Mouse (Mus musculus): Measurements from ENCODE around the gene Agr2.

Gene Agr2

DNA sequence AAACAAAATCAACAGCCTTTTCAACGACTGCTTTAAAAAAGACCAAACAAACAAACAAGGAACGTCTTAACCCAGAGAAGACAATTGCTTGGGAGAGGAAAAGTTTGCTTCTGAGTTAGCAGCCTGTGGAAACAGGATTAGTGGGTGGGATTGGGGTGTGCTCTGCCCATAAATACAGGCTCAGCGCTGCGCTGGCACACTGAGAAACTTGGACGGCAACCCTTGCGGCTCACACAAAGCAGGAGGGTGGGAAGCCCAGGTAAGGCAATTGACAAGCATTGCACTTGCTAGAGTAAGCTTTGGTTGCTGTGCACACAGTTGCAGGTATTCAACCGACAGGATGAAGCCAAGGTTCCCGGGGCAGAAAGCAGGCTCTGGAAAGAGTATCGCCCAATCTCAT lies at the start of gene Agr2:
Agr2 (plus strand) TSS at position 197 of the 400 bp plus-strand sequence.
- no peak for DNase-seq (ENCODE audit: low spot score)

DNA sequence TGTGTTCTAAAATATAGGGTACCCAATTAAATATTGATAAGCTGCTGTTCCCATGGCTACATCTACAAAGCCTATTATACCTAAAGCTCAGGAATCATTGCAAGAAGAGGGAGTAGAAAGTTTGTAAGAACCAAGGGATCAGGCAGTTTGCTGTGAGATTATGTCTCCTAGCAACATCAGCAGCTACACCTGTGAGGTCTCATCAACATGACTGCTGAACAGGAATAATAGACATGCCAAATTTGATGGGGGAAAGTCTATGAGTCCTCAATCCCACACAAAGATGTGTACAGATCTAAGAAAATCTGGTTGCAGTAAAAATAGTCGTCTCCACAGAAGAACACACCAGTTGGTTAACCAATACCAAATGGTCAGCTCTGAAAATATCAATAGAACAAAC lies 41.0 kb upstream of the Agr2 start:
- DNase-seq (ENCODE audit: low spot score), result no peak

DNA sequence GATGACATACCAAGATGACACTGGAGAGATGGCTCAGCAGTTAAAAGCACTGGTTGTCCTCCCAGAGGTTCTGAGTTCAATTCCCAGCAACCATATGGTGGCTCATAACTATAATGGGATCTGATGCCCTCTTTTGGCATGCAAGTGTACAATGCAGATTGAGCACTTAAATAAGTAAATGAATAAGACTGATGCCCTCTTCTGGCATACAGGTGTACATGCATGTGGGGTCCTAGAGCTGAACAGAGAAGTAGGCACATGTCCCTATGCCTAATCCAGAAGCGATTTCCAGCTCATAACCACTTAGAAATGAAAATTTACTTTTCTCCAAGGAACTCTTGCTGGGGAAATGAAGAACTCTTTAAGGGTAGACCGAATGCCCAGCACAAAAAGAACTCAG lies 35.5 kb upstream of the Agr2 start:
- no peak for DNase-seq (ENCODE audit: low spot score)

DNA sequence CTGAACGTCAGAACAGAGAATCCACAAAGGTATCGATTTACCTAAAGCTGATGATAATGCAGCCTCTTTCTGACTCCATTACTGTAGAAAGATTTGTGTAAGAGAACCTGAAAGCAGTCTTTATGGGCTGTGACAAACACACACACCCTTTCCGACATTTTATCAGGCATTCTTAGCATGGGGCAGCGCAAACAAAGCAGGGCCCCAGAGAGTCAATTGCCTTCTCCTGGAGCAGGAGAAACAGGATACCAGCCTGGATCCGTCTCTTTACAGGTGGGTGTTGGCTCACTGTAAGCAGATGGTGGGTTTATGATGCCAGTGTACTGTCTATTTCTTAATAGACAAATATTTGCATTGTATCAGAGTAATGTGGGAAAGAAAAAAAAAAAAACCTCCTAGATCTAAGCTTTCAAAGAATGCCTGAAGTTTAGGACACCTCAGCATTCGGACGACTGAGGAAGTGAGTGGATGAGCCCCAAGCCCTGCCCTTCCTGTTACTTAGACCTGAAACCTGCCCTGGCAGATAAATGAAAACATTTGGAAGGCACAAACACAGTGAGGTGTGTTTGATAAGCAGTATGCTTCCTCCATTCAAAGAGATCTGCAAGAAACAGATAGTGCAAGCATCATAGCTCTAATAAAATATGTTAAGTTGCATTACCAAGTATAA lies 26.5 kb upstream of the Agr2 start:
- DNase-seq (ENCODE audit: low spot score), result no peak

DNA sequence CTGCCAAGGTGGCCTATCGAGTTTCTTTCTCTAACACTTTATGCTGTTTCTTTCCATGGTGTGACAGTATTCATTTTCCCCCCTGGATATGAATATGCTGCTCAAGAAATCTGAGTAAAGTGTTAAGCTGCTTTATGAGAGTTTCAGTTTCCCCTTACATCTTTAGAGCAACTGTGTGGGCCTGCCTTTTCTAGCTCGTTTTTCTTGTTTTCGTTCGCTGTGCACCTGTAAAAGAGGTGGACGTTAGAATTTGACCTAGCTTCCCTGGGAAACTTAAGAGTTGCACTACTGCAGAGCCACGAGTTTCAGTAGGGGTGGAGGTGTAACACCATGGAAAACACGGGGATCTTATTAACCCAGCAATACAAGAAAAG lies 26.0 kb upstream of the Agr2 start:
- no peak for DNase-seq (ENCODE audit: low spot score)

DNA sequence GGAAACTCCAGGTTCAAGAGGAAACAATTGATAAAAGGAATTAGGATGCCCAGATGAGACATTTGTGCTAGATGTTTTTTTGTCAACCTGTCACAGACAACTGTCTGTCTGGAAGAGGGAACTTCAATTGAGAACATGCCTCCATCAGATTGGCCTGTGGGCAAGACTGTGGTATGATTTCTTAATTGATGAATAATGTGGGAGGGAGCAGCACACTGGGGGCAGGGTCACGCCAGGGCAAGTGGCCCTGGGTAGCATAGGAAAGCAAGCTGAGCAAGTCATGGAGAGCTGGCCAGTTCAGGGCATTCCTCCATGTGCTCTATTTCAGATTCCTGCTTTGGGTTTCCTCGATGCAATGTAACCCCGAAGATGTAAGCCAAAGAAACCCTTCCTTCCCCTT lies 16.8 kb upstream of the Agr2 start:
- no peak for DNase-seq (ENCODE audit: low spot score)

DNA sequence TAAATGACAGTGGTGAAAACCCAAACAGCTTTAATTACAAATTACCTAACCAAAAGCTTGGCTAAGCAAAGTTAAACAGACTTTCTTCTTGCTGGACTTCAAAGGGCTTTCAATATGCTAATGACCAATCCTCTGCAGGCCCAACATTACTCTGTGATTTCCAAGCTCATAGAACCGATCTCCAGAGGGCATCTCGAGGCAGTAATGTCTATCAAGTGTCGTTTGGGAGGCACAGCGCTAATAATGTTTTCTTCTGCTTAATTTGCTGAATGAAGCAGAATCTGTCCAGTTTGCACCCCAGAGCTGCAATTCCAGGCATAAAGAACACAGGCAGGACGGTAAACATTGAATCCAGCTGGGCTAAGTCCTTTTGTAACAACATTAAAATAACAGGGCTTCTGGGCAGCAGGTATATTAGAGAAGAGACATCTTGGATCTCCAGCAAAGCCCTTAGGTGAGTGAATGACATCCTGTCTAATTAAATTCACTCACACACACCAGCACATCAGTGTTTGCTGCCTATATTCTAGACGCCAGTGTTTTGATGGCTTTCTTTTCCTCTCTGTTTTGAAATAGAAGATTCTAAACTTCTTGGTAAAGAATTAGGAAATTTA lies 15.0 kb upstream of the Agr2 start:
- DNase-seq (ENCODE audit: low spot score), result no peak

DNA sequence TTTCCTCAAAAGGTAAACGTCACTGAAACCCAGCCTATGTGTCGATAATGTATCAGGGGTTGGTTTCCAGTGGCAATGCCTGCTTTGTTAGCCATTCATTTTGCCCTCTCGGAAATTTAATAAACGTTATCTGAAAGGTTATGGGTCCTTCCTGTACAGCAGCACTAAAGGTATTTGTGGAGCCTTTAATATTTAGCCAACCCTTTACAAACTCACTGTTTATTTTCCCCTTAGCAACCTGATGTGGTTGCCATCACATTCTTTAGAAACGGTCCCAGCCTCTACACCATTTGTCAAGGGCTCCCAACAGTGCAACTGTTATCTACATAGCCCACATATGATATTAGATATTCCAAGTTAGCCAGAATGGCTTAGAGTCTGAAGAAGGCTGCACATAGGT lies 13.1 kb upstream of the Agr2 start:
- DNase-seq (ENCODE audit: low spot score), result no peak

DNA sequence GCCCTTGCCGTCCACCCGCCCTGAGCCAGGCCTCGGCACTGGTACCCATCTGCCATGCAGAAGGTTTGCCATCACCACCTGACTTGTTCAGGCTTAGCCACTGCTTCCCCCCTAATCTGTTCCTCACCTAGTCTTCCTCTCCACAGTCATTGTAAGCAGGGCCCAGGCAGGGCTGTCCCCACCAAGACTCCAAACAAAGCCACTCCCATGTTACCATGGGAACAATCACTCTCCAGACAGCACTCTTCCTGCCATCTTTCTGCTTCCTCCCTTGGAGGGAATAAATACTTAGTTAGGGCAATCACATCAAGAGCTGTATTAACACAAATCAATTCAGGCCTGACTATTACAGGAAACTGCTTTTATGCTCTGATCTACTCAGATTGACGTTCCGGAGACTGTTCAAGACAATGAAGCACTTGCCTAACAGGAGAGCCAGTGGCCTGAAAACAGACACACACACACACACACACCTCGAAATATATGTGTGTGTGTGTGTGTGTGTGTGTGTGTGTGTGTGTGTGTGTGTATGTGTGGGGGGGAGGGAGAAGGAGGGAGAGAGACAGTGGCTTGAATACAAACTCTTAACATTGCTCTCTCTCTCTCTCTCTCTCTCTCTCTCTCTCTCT lies 10.9 kb upstream of the Agr2 start:
- DNase-seq (ENCODE audit: low spot score), result no peak

DNA sequence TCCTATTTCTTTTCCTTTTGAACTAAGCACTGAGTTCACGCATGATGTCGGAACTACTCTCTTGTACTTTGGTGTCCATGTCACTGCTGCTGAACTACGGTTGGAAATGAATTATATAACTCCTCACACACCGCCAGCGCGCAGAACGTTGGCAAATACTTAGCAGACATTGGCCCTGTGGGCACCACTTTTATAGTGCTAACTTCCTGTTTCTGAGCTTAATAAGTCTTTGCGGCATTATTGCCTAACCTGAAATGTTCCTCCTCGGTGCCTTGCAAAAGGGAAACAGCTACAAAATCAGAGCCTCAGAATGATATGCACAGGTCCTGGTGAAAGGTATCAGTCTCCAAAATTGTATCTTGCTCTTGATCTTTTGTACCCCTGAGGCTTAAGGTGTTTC lies 9.2 kb upstream of the Agr2 start:
- DNase-seq (ENCODE audit: low spot score), result no peak

DNA sequence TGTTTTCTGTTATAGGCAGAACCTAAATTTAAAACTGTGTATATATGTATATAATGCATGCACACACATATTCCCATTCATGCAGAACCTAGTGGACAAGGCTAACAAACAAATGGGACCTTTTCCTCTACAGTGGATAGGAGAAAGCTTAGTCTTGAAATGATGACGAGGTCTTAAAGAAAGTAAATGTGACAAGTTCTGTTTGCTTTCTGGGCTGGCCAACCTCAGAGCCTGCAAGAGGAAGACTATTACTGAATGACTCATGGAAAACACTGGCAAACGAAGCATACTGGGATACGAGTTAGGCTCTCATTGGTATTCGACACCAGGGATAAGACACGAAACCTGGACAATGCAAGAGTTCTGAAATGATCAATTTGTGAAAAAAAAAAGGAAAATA lies 8.0 kb upstream of the Agr2 start:
- no peak for DNase-seq (ENCODE audit: low spot score)

DNA sequence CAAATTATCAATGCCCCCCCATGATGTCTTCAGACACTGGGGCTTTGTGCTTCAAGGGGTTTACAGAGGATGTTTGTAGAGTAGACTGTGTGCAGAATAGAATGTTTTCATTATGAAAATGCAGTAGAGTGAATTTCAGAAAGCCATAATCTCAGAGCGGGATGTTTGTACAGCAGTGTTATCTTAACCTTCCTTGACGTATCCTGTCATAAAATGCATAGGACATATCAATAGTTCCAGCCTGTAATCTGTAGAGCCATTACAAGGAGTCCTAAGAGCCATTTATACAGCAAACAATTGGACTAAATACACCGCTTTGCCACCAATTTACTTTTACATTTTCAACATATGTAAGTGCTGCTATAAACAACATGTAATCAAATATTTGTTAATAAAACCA lies 876 bp downstream of the Agr2 start:
- no peak for DNase-seq (ENCODE audit: low spot score)

DNA sequence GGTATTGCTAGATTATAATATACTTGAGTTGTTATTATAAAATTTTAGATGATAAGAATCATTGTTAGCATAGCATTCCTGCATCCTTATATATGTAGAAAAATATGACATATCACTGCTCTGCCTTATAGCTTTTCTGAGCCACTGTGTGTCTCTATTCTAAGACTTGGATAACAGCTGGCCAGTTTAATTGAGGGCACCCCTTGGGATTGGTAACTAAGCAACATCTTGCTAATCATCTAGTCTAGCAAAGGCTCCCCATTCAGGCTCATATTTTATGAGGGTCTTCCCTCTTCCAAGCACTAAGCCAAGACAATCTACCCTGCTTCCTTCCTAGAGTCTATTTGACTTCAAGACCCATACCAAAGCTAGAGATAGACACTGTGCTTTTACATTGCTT lies 1.4 kb downstream of the Agr2 start:
- DNase-seq (ENCODE audit: low spot score), result no peak

DNA sequence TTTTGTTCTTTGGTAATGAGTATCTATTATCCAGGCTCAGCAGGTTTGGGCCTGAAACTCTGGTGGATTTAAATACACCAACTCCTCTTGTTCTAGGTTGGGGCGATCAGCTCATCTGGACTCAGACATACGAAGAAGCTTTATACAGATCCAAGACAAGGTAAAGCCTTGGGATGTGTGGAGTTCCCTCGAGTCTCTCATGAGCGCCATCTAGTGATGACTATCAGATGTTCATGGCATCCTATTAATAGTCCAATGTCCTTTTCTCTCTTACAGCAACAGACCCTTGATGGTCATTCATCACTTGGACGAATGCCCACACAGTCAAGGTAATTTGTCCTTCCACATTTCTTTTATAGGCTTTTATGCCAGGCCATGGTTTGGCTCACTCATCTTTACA lies 3.1 kb downstream of the Agr2 start:
- DNase-seq (ENCODE audit: low spot score), result peak; percentile 4

DNA sequence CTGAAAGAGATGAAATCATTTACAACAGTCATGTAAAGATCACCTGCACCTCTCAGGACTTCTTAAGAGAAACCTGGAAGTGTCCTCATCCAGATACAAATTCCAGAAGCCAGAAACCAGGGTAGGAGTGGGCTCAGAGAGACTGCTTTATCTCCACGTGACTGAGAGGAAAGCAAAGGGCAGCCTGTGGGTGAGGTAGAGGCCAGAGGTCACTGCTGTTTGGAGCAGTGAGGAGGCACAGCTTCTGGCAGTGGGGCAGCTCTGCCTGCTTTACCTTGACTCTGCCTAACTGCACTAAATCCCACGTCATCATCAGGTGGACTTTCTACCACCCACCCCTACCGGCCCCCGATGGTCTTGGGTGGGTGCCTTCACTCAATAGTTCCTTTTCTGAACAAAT lies 12.0 kb downstream of the Agr2 start:
- DNase-seq (ENCODE audit: low spot score), result no peak

DNA sequence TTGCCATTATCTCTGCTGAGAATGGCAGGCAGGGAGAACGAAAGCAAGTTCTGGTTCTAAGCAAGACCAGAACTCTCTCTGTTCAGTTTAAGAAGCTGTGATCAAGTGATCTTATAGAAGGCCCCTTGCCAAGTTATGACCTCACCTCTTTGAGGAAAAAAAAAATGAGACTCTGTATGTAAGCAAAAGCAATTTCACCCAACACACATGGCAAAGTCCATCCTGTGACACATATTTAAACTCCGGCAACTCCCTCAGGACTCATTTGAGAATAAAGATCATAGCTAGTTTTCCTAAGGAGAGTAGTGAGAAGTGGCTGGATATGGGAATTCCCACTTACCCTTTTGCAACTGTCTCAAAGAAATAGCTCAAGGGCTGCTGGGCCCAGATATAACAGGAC lies 14.9 kb downstream of the Agr2 start:
- DNase-seq (ENCODE audit: low spot score), result peak; percentile 6

DNA sequence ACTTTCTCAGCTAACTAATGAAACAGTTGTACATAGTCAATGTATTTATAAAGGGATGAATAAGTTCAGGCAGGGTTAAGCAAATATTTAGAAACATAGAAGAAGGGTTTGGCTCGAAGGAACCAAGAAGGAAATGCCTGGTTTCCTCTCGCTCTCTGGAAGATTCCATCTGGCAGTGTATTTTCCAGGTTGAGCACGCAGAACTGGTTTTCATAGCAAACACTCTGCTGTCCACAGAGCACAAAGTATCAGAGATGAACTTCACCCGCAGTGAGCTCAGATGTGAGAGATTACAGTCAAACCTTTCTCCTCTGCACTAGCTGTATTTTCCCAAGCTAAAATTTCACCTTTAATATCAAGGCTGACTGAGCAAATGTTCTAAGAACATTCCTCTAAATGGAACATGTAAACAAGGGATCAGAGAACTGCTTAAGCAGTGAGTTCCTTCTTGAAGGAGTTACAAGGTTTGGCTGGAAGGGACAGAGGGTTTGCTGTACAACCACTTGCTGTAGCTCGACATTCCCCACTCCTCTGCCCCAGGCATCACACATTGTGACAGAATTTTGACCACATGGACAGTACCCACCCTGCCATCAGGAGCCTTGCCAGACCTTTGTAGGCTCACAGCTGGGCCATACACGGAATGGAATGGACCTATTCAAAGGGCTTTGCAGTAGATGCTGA lies 15.8 kb downstream of the Agr2 start:
- DNase-seq (ENCODE audit: low spot score), result no peak

DNA sequence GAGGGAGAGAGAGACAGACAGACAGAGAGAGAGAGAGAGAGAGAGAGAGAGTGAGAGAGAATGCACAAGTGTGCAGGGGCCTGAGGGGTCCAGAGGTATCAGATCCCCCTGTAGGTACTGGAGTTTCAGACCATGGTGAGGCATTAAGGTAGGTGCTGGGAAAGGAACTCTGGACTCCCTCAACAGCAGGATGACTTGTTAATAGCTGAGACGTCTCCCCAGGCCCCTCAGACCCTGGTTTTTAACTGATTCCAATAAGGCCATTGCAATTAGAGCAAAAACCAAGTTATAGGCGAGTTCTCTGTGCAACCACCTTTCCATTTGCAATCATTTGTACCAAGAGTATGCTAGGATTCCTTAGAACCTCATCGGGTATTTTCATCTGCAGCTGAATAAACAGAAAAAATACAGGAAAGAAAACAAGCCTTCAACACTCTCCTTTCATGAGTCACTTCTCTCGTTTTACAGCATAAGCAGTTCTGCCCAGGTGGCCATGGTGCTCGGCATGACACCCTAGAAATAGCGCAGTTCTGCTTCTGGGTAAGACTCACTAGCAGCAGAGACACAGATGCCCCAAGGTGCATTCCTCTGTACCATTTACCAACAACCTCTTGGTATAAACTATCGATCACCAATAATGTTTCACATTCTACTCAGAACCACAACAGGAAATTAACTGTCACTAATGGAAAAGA lies 20.7 kb downstream of the Agr2 start:
- no peak for DNase-seq (ENCODE audit: low spot score)

DNA sequence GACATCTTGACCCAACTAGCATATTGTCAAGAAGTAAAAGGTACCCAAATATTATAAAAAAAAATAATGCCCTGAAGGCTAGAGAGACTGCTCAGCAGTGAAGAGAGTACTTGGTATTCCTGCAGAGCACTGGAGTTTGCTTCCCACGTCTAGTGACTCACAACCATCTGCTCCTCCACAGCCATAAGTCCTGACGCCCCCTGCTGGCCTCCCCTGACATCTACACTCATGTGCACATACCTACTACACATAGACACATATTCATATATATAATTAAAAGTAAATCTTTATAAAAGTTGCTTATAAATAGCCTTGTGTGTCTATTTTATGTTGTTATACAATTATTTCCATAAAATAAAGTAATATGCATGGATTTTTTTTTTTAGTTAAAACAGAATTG lies 25.1 kb downstream of the Agr2 start:
- no peak for DNase-seq (ENCODE audit: low spot score)

DNA sequence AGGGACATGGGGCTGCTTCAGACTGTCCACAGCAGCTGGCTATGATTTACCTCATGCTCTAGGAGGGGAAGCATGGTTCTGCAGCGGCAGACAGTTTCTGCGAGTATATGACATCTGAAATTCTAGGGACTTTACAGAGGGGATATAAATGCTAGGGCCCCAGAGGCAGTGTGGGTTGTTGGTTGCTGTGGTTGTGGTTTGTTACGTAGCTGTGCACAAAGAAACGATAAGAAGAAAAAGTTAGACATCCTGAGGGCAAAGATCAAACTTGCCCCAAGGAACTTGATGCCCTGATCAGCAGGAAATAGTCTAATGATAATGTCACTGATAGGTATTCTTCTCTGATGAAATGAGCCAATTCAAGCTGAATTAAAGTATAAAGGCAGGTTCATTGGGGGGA lies 26.9 kb downstream of the Agr2 start:
- no peak for DNase-seq (ENCODE audit: low spot score)

DNA sequence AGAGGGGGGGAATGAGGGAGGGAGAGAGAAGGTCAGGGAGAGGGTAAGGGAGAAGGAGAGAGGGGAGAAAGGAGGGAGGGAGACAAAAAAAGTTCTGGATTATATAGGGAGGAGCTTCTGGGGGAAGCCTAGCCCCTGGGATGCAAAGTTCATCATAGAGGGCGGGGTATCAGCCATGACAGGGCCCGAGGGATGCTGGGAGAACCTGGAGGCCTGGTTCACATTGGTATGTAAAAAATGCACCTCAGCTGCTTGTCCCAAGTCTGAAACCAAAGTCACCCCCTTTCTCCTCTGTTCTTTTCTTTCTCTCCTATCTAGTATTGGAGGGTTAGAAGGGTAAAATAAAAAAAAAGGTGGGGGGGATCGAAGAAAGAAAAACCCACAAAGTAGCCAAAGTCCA lies 27.4 kb downstream of the Agr2 start:
- DNase-seq (ENCODE audit: low spot score), result no peak

DNA sequence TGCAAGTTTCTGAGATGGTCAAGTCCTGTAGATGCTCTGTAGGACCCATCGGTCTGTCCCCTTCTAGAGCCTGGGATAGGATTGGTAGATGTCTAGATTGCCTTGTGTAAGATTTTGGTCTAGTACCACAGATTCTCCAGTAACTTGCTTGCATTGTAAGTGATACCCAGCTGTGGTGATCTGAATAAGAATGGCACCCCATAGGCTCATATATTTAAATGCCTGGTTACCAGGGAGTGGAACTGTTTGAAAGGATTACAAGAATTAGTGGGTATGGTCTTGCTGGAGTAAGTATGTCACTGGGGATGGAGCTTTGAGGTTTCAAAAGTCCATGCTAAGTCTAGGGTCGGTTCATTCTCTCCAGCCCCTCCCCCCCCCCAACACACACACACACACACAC lies 28.0 kb downstream of the Agr2 start:
- DNase-seq (ENCODE audit: low spot score), result no peak

DNA sequence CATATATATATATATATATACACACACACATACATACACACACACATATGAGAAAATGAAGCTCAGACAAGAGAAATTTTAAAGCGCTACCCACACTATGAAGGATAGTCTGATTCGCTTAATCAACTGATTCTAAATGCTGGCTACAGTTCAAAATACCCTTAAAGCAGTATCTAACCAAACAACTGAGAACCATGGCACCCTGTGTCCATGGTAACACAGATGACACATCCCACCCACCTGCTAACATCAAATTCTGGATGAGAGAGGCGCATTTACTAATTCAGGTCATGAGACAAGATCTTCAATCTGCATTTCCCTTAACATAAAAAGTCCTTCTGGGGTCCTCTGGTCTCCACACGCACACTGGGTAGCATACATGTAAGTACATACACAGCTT lies 33.4 kb downstream of the Agr2 start:
- no peak for DNase-seq (ENCODE audit: low spot score)

Data from adipocyte (in vitro differentiated cells).